Mouse (Mus musculus) liver, embryonic 12.5 days (tissue): ENCODE data around the gene Fam122b. TPM values are rescaled to one million over a fixed set of nuclear protein-coding genes. Genes with fewer than 3 reads are reported as not detected.

Experiments
- ATAC-seq: fragments of 200-750 bp; cut with Nextera tagmentation; 2 replicates; pipeline ENCODE4 v1.8.0; 2017; ENCODE audit warnings: moderate number of reproducible peaks, mild to moderate bottlenecking, moderate library complexity
- H3K27ac ChIP-seq: fragments of 300-500 bp; sonication (generic); 2 replicates; pipeline ENCODE4 v1.5.1; 2016; ENCODE audit warnings: mild to moderate bottlenecking
- H3K27me3 ChIP-seq: fragments of 300-500 bp; sonication (generic); replicated peaks from 2 replicates; pipeline ENCODE4 v1.6.1; 2016; ENCODE audit warnings: mild to moderate bottlenecking, moderate library complexity
- H3K36me3 ChIP-seq: fragments of 300-500 bp; sonication (generic); 2 replicates; pipeline ENCODE4 v1.6.1; 2016; ENCODE audit warnings: mild to moderate bottlenecking, moderate library complexity
- H3K4me1 ChIP-seq: fragments of 300-500 bp; sonication (generic); 2 replicates; pipeline ENCODE4 v1.6.1; 2016
- H3K4me2 ChIP-seq: fragments of 300-500 bp; sonication (generic); 2 replicates; pipeline ENCODE4 v1.6.1; 2016; ENCODE audit warnings: mild to moderate bottlenecking, moderate library complexity
- H3K4me3 ChIP-seq: fragments of 300-500 bp; sonication (generic); 2 replicates; pipeline ENCODE4 v1.5.1; 2016; ENCODE audit warnings: mild to moderate bottlenecking, moderate library complexity
- H3K9ac ChIP-seq: fragments of 300-500 bp; sonication (generic); 2 replicates; pipeline ENCODE4 v1.6.1; 2016; ENCODE audit warnings: mild to moderate bottlenecking, moderate library complexity
- H3K9me3 ChIP-seq: fragments of 300-500 bp; sonication (generic); replicated peaks from 2 replicates; pipeline ENCODE4 v1.6.1; 2016; ENCODE audit warnings: mild to moderate bottlenecking, moderate library complexity
- WGBS: fragments of 180-500 bp; shearing (Covaris S2); methylation state at CpG from one replicate; pipeline ENCODE4 v1.1.7; 2016; ENCODE audit not compliant: insufficient replicate concordance; 5-methylcytosine and 5-hydroxymethylcytosine counted together
- polyA plus RNA-seq: library from polyadenylated mRNA; unstranded; fragments of >200 nt; fragmentation: Nextera tagmentation; extraction: Ambion mirVana; gene quantifications from 2 replicates; pipeline ENCODE4 v1.2.1, GENCODE M21; 2016

The Fam122b gene
- polyA plus RNA-seq, 1 experiment from 2014 or later = 6.7 TPM

DNA sequence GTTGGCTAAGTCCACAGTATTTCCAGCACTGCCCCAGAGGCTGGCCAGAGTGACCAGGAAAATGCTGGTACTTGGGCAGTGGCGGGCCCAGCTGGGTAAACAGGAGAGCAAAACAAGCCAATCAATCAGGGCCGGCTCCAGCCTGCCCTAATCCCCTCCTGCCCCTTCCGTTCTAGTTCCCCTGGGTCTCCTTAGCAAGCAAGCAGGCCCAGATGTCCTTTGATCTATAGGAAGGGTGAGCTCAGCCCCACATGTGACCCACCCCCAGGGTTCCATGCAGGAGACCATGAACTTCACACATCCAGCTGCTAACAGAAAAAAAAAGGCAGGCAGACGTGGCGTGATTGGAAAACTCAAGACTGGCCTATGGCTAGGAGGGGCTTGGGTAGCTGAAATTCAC lies 73.2 kb downstream of the Fam122b start:
- 53% methylated on average over 4 of the region's 5 CpGs for WGBS
- no peaks in the 10 kb centered on the region for H3K27me3 ChIP-seq
- ATAC-seq = no peak

More for the DNA sequence above, 73.2 kb downstream of the Fam122b start:
- Histone ChIP-seq H3K9me3 (no peaks in the 10 kb centered on the region), H3K27ac (no peak overlapping the region), H3K4me2 (no peak overlapping the region), H3K9ac (no peak overlapping the region), H3K36me3 (no peaks in the 10 kb centered on the region), H3K4me3 (no peak overlapping the region), H3K4me1 (no peaks in the 10 kb centered on the region)

Other genes starting within 250 kb of the Fam122b start
- 2.7 and 3.0 TPM in 2 replicates for gene Plac1, start 29.7 kb downstream of the Fam122b start, polyA plus RNA-seq
- gene Fam122c, start 3.6 kb upstream of the Fam122b start, polyA plus RNA-seq = not detected in 2 replicates
- 36.5 and 37.6 TPM in 2 replicates for gene Mospd1, start 100.7 kb upstream of the Fam122b start, polyA plus RNA-seq
- not detected in 2 replicates for gene Etd, start 165.1 kb upstream of the Fam122b start, polyA plus RNA-seq